Mouse (Mus musculus) granulocyte monocyte progenitor cell, adult 5-6 weeks (primary cell): ENCODE data around the gene Serpina5. TPM values are rescaled to one million over a fixed set of nuclear protein-coding genes. Genes with fewer than 3 reads are reported as not detected.
A peak's percentile ranks its signal among the peaks of the same experiment; 100 is the strongest.

ENCODE experiments used
- ATAC-seq: replicated peaks from 2 replicates; pipeline ENCODE4 v1.8.0; 2016; ENCODE audit warnings: mild to moderate bottlenecking, moderate TSS enrichment, inconsistent platforms; ENCODE audit not compliant: poor library complexity, severe bottlenecking
- total RNA-seq, 2 experiments: library from RNA; stranded (forward) in 1 of 2; stranded (reverse) in 1 of 2; fragments of 200-712, 200-1000 nt in 1 of 2; fragments of >200 nt in 1 of 2; fragmentation: Nextera tagmentation in 1 of 2; gene quantifications; 2 replicates each; pipeline ENCODE4 v1.2.3; 2014 to 2017

Gene Serpina5
- total RNA-seq, 2 experiments from 2014 or later = not detected

- ATAC-seq = peak; percentile 57
Measured at GRCm38 (mm10) chr12:104123996-104124395, 23.1 kb downstream of the Serpina5 start.

GRCm38 (mm10) chr12:104125021-104125560 lies 24.2 kb downstream of the Serpina5 start:
- no peak for ATAC-seq

GRCm38 (mm10) chr12:104127696-104128095 lies 26.8 kb downstream of the Serpina5 start, which contains the start of gene Serpina3b:
Gene Serpina3b, plus strand, starts transcription at chr12:104127996.
- ATAC-seq = no peak

- peak; percentile 95 for ATAC-seq
Measured at GRCm38 (mm10) chr12:104131041-104131440, 30.1 kb downstream of the Serpina5 start.

GRCm38 (mm10) chr12:104138216-104138615 lies 37.3 kb downstream of the Serpina5 start:
- no peak for ATAC-seq

- ATAC-seq = no peak
Measured at GRCm38 (mm10) chr12:104140543-104141103, 39.7 kb downstream of the Serpina5 start.

GRCm38 (mm10) chr12:104141506-104141905 lies 40.6 kb downstream of the Serpina5 start:
- ATAC-seq = no peak

DNA sequence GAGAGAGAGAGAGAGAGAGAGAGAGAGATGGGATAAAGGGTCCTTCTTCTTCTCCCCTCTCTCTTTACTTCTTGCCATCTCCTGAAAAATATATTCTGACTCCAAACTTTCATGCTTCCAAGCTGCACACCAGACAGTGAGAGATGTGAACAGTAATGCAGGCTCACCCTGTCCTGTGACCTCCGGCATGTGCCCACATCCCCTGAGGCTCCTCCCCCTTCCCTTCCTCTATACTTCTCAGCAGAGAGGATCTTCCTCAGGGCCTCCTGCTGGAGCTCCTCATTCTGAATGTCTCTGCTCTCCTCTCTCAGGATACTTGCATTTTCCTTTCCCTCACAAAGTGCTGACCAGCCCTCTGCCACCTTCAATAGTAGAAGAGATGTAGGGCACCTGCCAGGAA lies 41.5 kb downstream of the Serpina5 start:
- ATAC-seq = peak; percentile 88

DNA sequence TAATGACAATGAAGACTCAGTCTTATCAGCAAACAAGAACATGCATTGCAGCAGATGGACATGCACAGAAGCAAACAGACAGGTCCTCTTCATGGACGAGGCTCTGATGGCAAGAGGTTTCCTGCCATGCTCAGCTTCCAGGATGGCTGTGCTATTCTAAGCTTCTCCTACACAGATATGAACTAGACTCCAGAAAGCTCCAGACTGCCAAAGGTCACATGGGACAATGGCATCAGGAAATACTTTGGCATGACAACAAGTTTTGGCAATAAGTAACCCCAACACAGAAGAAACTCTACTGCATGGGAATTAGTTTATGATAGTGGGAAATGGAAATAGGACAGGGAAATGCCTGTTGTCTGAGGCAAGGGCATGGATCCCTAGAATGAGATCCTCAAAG lies 42.4 kb downstream of the Serpina5 start:
- no peak for ATAC-seq

DNA sequence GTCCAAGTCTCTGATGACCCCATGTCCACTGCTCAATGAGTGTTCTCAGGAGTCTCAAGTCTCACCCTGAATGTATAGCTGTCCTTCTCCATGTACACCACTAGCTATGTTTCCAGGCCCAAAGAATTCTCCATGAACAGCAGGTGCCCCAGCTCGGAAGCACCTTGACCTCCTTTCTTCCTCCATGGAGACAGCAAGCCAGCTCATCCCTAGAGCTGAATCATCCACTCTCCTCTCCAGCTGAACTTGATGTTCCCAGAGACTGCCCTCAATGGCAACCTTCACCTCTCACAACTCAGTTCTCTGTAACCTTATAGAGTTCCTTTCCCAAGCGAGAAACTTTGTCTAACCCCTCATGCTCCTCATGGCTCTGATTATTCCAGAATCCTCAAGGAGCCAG lies 44.7 kb downstream of the Serpina5 start:
- no peak for ATAC-seq

- ATAC-seq = 0 out of 2 replicates have a peak, but pooled peaks have one; percentile 17
Measured at GRCm38 (mm10) chr12:104151989-104152388, 51.1 kb downstream of the Serpina5 start.

GRCm38 (mm10) chr12:104153041-104153645 lies 52.2 kb downstream of the Serpina5 start:
- no peak for ATAC-seq

DNA sequence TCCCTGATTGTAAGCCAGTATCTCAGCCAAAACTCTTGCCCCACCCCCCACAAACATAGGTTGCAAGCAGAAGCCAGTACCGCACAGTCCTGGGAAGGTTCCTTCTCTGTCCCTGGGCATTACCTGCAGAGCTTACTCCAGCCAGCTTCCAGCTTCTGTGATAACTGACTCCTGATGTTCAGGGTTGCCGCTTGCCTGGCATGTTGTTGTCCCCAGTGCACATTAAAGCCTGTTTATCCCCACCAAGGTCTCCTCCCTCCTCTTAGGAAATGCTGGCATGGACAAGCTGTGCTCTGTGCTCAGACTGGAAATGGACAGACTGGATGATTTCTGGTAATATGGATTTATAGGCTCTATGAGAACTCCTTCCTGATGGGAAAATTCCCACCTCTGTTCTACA lies 52.7 kb downstream of the Serpina5 start, which contains the start of gene Serpina3c:
Gene Serpina3c, minus strand, starts transcription at position 215 of the 400 bp plus-strand sequence.
- ATAC-seq = no peak

Other genes with a start within 250 kb of the Serpina5 start
- not detected in 2 replicates for gene Serpina1a, start 237.6 kb upstream of the Serpina5 start, total RNA-seq (2014; fragmentation: Nextera tagmentation)
- gene Serpina1a, start 237.6 kb upstream of the Serpina5 start, total RNA-seq (2017) = not detected in 2 replicates
- not detected in 2 replicates for gene Serpina1c, start 196.2 kb upstream of the Serpina5 start, total RNA-seq (2014; fragmentation: Nextera tagmentation)
- gene Serpina1c, start 196.2 kb upstream of the Serpina5 start, total RNA-seq (2017) = not detected in 2 replicates
- not detected in 2 replicates for gene Serpina1e, start 142.1 kb upstream of the Serpina5 start, total RNA-seq (2014; fragmentation: Nextera tagmentation)
- not detected in 2 replicates for gene Serpina1e, start 142.1 kb upstream of the Serpina5 start, total RNA-seq (2017)
- gene Serpina11, start 111.2 kb upstream of the Serpina5 start, total RNA-seq (2014; fragmentation: Nextera tagmentation) = 0.17 TPM in 1 of 2 replicates, not detected in the other
- gene Serpina11, start 111.2 kb upstream of the Serpina5 start, total RNA-seq (2017) = not detected in 2 replicates
- not detected in 2 replicates for gene Serpina9, start 87.4 kb upstream of the Serpina5 start, total RNA-seq (2014; fragmentation: Nextera tagmentation)
- gene Serpina9, start 87.4 kb upstream of the Serpina5 start, total RNA-seq (2017) = not detected in 2 replicates
- not detected in 2 replicates for gene Serpina12, start 56.7 kb upstream of the Serpina5 start, total RNA-seq (2014; fragmentation: Nextera tagmentation)
- 0.13 TPM in 1 of 2 replicates, not detected in the other for gene Serpina12, start 56.7 kb upstream of the Serpina5 start, total RNA-seq (2017)
- gene Serpina3a, start 11.6 kb downstream of the Serpina5 start, total RNA-seq (2014; fragmentation: Nextera tagmentation) = not detected in 2 replicates
- not detected in 2 replicates for gene Serpina3a, start 11.6 kb downstream of the Serpina5 start, total RNA-seq (2017)
- not detected in 2 replicates for gene Serpina3b, start 26.9 kb downstream of the Serpina5 start, total RNA-seq (2014; fragmentation: Nextera tagmentation)
- gene Serpina3b, start 26.9 kb downstream of the Serpina5 start, total RNA-seq (2017) = not detected in 2 replicates
- not detected in 2 replicates for gene Serpina3c, start 52.8 kb downstream of the Serpina5 start, total RNA-seq (2014; fragmentation: Nextera tagmentation)
- gene Serpina3c, start 52.8 kb downstream of the Serpina5 start, total RNA-seq (2017) = not detected in 2 replicates
- 0.69 TPM in 1 of 2 replicates, not detected in the other for gene Serpina3f, start 113.4 kb downstream of the Serpina5 start, total RNA-seq (2014; fragmentation: Nextera tagmentation)
- 0.62 and 1.6 TPM in 2 replicates for gene Serpina3f, start 113.4 kb downstream of the Serpina5 start, total RNA-seq (2017)
- 30.4 and 34.2 TPM in 2 replicates for gene Serpina3g, start 135.1 kb downstream of the Serpina5 start, total RNA-seq (2014; fragmentation: Nextera tagmentation)
- 26.5 and 29.7 TPM in 2 replicates for gene Serpina3g, start 135.1 kb downstream of the Serpina5 start, total RNA-seq (2017)
- not detected in 2 replicates for gene Serpina3i, start 162.0 kb downstream of the Serpina5 start, total RNA-seq (2014; fragmentation: Nextera tagmentation)
- gene Serpina3i, start 162.0 kb downstream of the Serpina5 start, total RNA-seq (2017) = not detected in 2 replicates
- not detected in 2 replicates for gene Serpina3j, start 213.4 kb downstream of the Serpina5 start, total RNA-seq (2014; fragmentation: Nextera tagmentation)
- not detected in 2 replicates for gene Serpina3j, start 213.4 kb downstream of the Serpina5 start, total RNA-seq (2017)
- not detected in 2 replicates for gene Serpina3k, start 237.4 kb downstream of the Serpina5 start, total RNA-seq (2014; fragmentation: Nextera tagmentation)
- not detected in 2 replicates for gene Serpina3k, start 237.4 kb downstream of the Serpina5 start, total RNA-seq (2017)
- gene Serpina3m, start 237.4 kb downstream of the Serpina5 start, total RNA-seq (2014; fragmentation: Nextera tagmentation) = not detected in 2 replicates
- not detected in 2 replicates for gene Serpina3m, start 237.4 kb downstream of the Serpina5 start, total RNA-seq (2017)